Mouse (Mus musculus) megakaryocyte, embryonic 14.5 days (primary cell): ENCODE results near the gene Hmox1. TPM values are rescaled to one million over a fixed set of nuclear protein-coding genes. Genes with fewer than 3 reads are reported as not detected.

Experiments used
- H3K27me3 ChIP-seq: replicated peaks from 2 replicates; pipeline ENCODE3; 2012; ENCODE audit warnings: inconsistent platforms
- H3K36me3 ChIP-seq: replicated peaks from 2 replicates; pipeline ENCODE3; 2012; ENCODE audit warnings: low read length, inconsistent platforms, mixed read lengths
- H3K4me1 ChIP-seq: 2 replicates; pipeline ENCODE4 v1.6.1; 2012; ENCODE audit warnings: inconsistent platforms
- H3K4me3 ChIP-seq: replicated peaks from 2 replicates; pipeline ENCODE3; 2012; ENCODE audit warnings: moderate library complexity, mild to moderate bottlenecking, inconsistent platforms
- H3K9me3 ChIP-seq: 2 replicates; pipeline ENCODE4 v1.6.1; 2012; ENCODE audit warnings: inconsistent platforms
- FLI1 ChIP-seq: IDR thresholded peaks from 2 replicates; pipeline ENCODE4 v1.6.1; 2012; ENCODE audit warnings: low read length, inconsistent platforms, mixed read lengths
- GATA1 ChIP-seq: IDR thresholded peaks from 3 replicates; pipeline ENCODE4 v1.6.1; 2012; ENCODE audit warnings: mixed read lengths, low read length, inconsistent platforms, borderline replicate concordance
- polyA plus RNA-seq: library from polyadenylated mRNA; stranded (reverse); fragments of >175 nt; gene quantifications from 2 replicates; pipeline ENCODE4 v1.2.3, GENCODE M21; 2012; ENCODE audit warnings: low replicate concordance; ENCODE audit not compliant: insufficient read depth

Hmox1 gene
- polyA plus RNA-seq, 1 experiment: 46.0 TPM

DNA sequence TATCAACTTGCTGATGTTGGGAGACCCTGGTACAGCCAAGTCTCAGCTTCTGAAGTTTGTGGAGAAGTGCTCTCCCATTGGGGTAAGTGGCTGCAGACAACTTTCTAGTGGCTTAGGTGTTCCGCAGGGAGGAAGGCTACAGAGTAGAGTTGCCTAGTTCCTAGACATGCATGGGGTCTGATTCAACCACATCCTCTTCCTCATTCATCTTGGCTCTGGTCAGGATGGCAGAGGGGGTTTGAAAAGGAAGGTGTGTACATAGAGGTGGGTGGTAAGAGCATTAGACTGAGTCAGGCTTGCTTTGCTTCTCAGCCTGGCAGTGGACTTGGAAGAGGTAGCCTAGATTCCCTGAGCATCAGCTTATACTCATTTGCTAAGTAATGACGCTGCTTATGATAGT, 25.9 kb downstream of the Hmox1 start:
- TF ChIP-seq GATA1: no peak
- TF ChIP-seq FLI1: no peak
- Histone ChIP-seq H3K4me1 (peaks cover 17% of the 10 kb centered on the region; the same call in 1 of the 2 replicates), H3K9me3 (no peaks in the 10 kb centered on the region), H3K4me3 (no peak overlapping the region), H3K27me3 (no peaks in the 10 kb centered on the region), H3K36me3 (peaks cover 96% of the 10 kb centered on the region)

GRCm38 (mm10) chr8:75119747-75120146, 26.3 kb downstream of the Hmox1 start:
- Histone ChIP-seq H3K27me3 (no peaks in the 10 kb centered on the region), H3K4me1 (peaks cover 17% of the 10 kb centered on the region; the same call in 1 of the 2 replicates), H3K36me3 (peaks cover 96% of the 10 kb centered on the region), H3K4me3 (no peak overlapping the region), H3K9me3 (no peaks in the 10 kb centered on the region)
- no peak for TF ChIP-seq GATA1
- TF ChIP-seq FLI1: no peak

GRCm38 (mm10) chr8:75127406-75127805, 34.0 kb downstream of the Hmox1 start:
- Histone ChIP-seq H3K27me3 (no peaks in the 10 kb centered on the region), H3K4me1 (0 out of 2 replicates have a peak, but pooled peaks cover 6% of the 10 kb centered on the region), H3K4me3 (no peak overlapping the region), H3K9me3 (no peaks in the 10 kb centered on the region), H3K36me3 (peaks cover 89% of the 10 kb centered on the region)
- TF ChIP-seq GATA1: no peak
- TF ChIP-seq FLI1: no peak

GRCm38 (mm10) chr8:75132485-75132884, 39.1 kb downstream of the Hmox1 start:
- peaks cover 38% of the 10 kb centered on the region for H3K36me3 ChIP-seq
- TF ChIP-seq GATA1 (no peak), FLI1 (no peak)
- no peaks in the 10 kb centered on the region for H3K9me3 ChIP-seq
- 0 out of 2 replicates have a peak, but pooled peaks cover 3% of the 10 kb centered on the region for H3K4me1 ChIP-seq
- H3K27me3 ChIP-seq: peaks cover 2% of the 10 kb centered on the region
- no peak overlapping the region for H3K4me3 ChIP-seq

GRCm38 (mm10) chr8:75133399-75133798, 40.0 kb downstream of the Hmox1 start:
- Histone ChIP-seq H3K9me3 (no peaks in the 10 kb centered on the region), H3K4me3 (no peak overlapping the region), H3K4me1 (0 out of 2 replicates have a peak, but pooled peaks cover 3% of the 10 kb centered on the region), H3K27me3 (peaks cover 2% of the 10 kb centered on the region), H3K36me3 (peaks cover 29% of the 10 kb centered on the region)
- no peak for TF ChIP-seq FLI1
- TF ChIP-seq GATA1: no peak

DNA sequence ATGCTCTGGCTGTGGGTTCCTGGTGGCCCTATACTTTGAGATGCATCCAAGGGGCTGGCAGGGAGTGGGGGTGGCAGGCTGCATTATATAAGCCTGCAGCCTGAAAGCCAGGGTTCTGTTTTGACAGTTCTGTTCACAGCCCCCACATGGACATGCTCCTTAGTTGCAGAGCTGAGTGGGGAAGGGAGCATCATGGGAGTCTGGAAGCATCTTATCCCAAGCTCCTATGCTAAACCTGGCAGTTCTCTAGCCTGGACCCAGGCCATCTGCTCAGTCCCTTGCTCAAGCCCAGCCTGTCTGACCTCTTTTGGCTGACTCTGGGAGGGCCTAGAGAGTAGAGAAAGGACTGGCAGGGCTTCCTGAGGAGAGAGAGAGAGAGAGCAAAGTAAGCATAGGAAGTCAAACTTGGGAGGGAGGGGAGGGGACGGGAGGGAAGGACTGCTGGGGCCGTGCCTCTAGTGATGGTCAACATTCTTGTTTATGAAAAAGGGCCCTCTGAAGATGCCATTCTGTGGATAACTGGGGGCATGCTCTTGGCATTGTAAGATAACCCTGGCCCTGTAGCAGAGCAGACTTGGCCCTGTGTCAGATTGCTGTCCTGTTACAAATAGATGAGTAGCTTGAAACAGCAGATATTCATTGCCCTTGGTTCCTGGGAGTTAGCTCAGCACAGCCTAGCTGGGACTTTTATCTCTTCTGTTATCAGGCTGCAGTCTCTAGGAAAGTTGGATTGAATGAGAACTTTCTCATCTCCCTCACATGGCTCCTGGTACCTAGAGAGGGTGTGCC, 41.4 kb downstream of the Hmox1 start:
- no peak overlapping the region for H3K4me3 ChIP-seq
- H3K27me3 ChIP-seq: peaks cover 2% of the 10 kb centered on the region
- H3K4me1 ChIP-seq: 0 out of 2 replicates have a peak, but pooled peaks cover 3% of the 10 kb centered on the region
- H3K9me3 ChIP-seq: no peaks in the 10 kb centered on the region
- peaks cover 18% of the 10 kb centered on the region for H3K36me3 ChIP-seq
- TF ChIP-seq FLI1 (no peak), GATA1 (no peak)

DNA sequence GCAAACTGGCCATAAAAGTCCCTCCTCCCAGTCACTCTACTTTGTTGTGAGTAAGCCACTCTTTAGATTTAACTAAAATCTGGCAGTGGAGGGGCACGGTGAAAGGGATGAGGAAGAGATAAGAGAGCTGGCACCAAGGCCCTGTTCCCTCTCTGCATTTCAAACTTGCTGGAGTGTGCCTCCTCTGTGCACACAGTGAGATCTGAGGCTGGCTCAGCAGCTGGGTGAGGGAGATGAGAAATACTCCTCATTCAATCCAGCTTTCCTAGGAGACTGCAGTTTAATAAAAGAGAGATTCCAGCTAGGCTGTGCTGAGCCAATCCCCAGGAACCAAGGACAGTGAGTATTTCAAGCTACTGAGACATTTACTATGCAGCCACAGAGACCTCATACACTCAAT, 42.3 kb downstream of the Hmox1 start:
- H3K4me1 ChIP-seq: 0 out of 2 replicates have a peak, but pooled peaks cover 3% of the 10 kb centered on the region
- no peak overlapping the region for H3K4me3 ChIP-seq
- H3K27me3 ChIP-seq: peaks cover 2% of the 10 kb centered on the region
- H3K36me3 ChIP-seq: peaks cover 9% of the 10 kb centered on the region
- H3K9me3 ChIP-seq: no peaks in the 10 kb centered on the region
- no peak for TF ChIP-seq GATA1
- no peak for TF ChIP-seq FLI1

GRCm38 (mm10) chr8:75136256-75136655, 42.8 kb downstream of the Hmox1 start:
- H3K9me3 ChIP-seq: no peaks in the 10 kb centered on the region
- peaks cover 6% of the 10 kb centered on the region for H3K36me3 ChIP-seq
- TF ChIP-seq GATA1: no peak
- no peak for TF ChIP-seq FLI1
- H3K27me3 ChIP-seq: peaks cover 2% of the 10 kb centered on the region
- H3K4me1 ChIP-seq: 0 out of 2 replicates have a peak, but pooled peaks cover 3% of the 10 kb centered on the region
- H3K4me3 ChIP-seq: no peak overlapping the region

GRCm38 (mm10) chr8:75137536-75137935, 44.1 kb downstream of the Hmox1 start:
- Histone ChIP-seq H3K9me3 (no peaks in the 10 kb centered on the region), H3K4me1 (0 out of 2 replicates have a peak, but pooled peaks cover 3% of the 10 kb centered on the region), H3K27me3 (peaks cover 2% of the 10 kb centered on the region), H3K4me3 (no peak overlapping the region), H3K36me3 (no peaks in the 10 kb centered on the region)
- no peak for TF ChIP-seq FLI1
- no peak for TF ChIP-seq GATA1

Other genes with a start within 250 kb of the Hmox1 start
- gene Isx, start 220.4 kb upstream of the Hmox1 start, polyA plus RNA-seq: not detected in 2 replicates
- 2.9 and 7.8 TPM in 2 replicates for gene Hmgxb4, start 100.3 kb upstream of the Hmox1 start, polyA plus RNA-seq
- 36.8 and 115 TPM in 2 replicates for gene Tom1, start 59.9 kb upstream of the Hmox1 start, polyA plus RNA-seq
- 10.9 and 16.7 TPM in 2 replicates for gene Mcm5, start 15.9 kb downstream of the Hmox1 start, polyA plus RNA-seq
- not detected in 2 replicates for gene Rasd2, start 120.3 kb downstream of the Hmox1 start, polyA plus RNA-seq